ENCODE assay signal across 22 mouse cellular contexts in genomic region chr12:3812251-3812650, GRCm38 (mm10). TPM values are rescaled to one million over a fixed set of nuclear protein-coding genes. Genes with fewer than 3 reads are reported as not detected.
DNase-seq lines count a peak whose midpoint lies in the region; ATAC-seq and TF ChIP-seq lines count a peak whose summit lies in the region.
"Had no signal": no experiment of that assay in that cellular context is flagged by ENCODE, and none has a peak within 500 bp of the region (broad histone marks: within the 10 kb centered on the region; RNA-seq: fewer than 3 reads in every experiment).

No protein-coding gene starts in this region.

- peak overlapping the region; percentile 78 for H3K27ac ChIP-seq in gastrocnemius, adult 2 months
- 0 out of 2 replicates have a peak overlapping the region, but pooled peaks have one; percentile 29 for H3K27ac ChIP-seq in heart, embryonic 16.5 days (ENCODE audit: low read length)
- H3K27ac ChIP-seq in left cerebral cortex, adult 2 months = peak overlapping the region; percentile 9; the same call in 1 of the 2 replicates
- 0 out of 2 replicates have a peak overlapping the region, but pooled peaks have one; percentile 8 for H3K27ac ChIP-seq in stomach, postnatal 0 days (replicated peaks)
- H3K27ac ChIP-seq: hindbrain, embryonic 12.5 days; midbrain, embryonic 15.5 days had no signal

- 30% methylated on average over 6 of the region's 6 CpGs for WGBS in heart, embryonic 16.5 days
- 51% methylated on average over 6 of the region's 6 CpGs for WGBS in stomach, postnatal 0 days

- peaks cover 69% of the 10 kb centered on the region for H3K4me1 ChIP-seq in heart, embryonic 16.5 days (ENCODE audit: control insufficient read depth, insufficient read depth, low read length)
- H3K4me1 ChIP-seq in stomach, postnatal 0 days (replicated peaks; ENCODE audit: control insufficient read depth, insufficient read depth) = peaks cover 26% of the 10 kb centered on the region

- H3K36me3 ChIP-seq in heart, embryonic 16.5 days (ENCODE audit: control insufficient read depth, insufficient read depth) = no peaks in the 10 kb centered on the region
- H3K36me3 ChIP-seq in stomach, postnatal 0 days (ENCODE audit: control insufficient read depth, insufficient read depth, low read length) = no peaks in the 10 kb centered on the region
- H3K36me3 ChIP-seq: G1E; hindbrain, embryonic 12.5 days; midbrain, embryonic 15.5 days had no signal

- intact Hi-C loops in gastrocnemius, adult 2 months (cut with DNase I) = no loop called here
- intact Hi-C loops in heart, postnatal 25 days (cut with DNase I) = no loop called here
- intact Hi-C loops in left cerebral cortex, adult 2 months (cut with DNase I) = no loop called here
- intact Hi-C loops in left cerebral cortex, postnatal 36 days (cut with DNase I) = no loop called here

- TF ChIP-seq CTCF in gastrocnemius, adult 2 months (IDR thresholded peaks at IDR 0.05) = no peak
- TF ChIP-seq CTCF in left cerebral cortex, adult 2 months (IDR thresholded peaks at IDR 0.05) = no peak
- TF ChIP-seq CTCF in stomach, postnatal 0 days (IDR thresholded peaks at IDR 0.05; ENCODE audit: low read depth) = no peak

- no peak for ATAC-seq in heart, embryonic 16.5 days (replicated peaks; ENCODE audit: extremely low read depth, insufficient read depth, low FRiP score)
- no peak for ATAC-seq in stomach, postnatal 0 days (ENCODE audit: low FRiP score, low TSS enrichment)
- ATAC-seq: activated CD4-positive, CD25-positive, alpha-beta regulatory T cell, adult 4 months; forebrain, postnatal 0 days; midbrain, embryonic 15.5 days had no signal

- no peaks in the 10 kb centered on the region for H3K27me3 ChIP-seq in heart, embryonic 16.5 days (ENCODE audit: control insufficient read depth, insufficient read depth, low read length)
- no peaks in the 10 kb centered on the region for H3K27me3 ChIP-seq in stomach, postnatal 0 days (ENCODE audit: control insufficient read depth, insufficient read depth, low read length)
- H3K27me3 ChIP-seq: hindbrain, embryonic 12.5 days; midbrain, embryonic 15.5 days had no signal

- DNase-seq in gastrocnemius, adult 2 months = peak; percentile 36
- no peak for DNase-seq in gastrocnemius, adult 18-20 months (ENCODE audit: low spot score)
- DNase-seq in heart, postnatal 25 days (ENCODE audit: low spot score) = no peak
- DNase-seq in left cerebral cortex, adult 2 months (ENCODE audit: extremely low spot score in 1 of 2, low spot score in 2 of 2) = no peak
- DNase-seq in left cerebral cortex, postnatal 36 days (ENCODE audit: low spot score in 2 of 2) = no peak
- DNase-seq in stomach, postnatal 0 days (ENCODE audit: low spot score) = no peak
- DNase-seq: adrenal gland, postnatal 10 days; cerebellum, adult 9-10 months; forebrain, postnatal 0 days; kidney, adult 18-20 months; left cerebral cortex, postnatal 4 days; lung, adult 18-20 months; lung, postnatal 14 days; right cerebral cortex, postnatal 4 days; thymus, postnatal 14 days had no signal

- no peak for TF ChIP-seq EP300 in stomach, postnatal 0 days (optimal IDR thresholded peaks at IDR 0.05)

- H3K4me3 ChIP-seq in gastrocnemius, adult 2 months = peak overlapping the region; percentile 38
- no peak overlapping the region for H3K4me3 ChIP-seq in heart, embryonic 16.5 days (ENCODE audit: low read length)
- no peak overlapping the region for H3K4me3 ChIP-seq in left cerebral cortex, adult 2 months
- no peak overlapping the region for H3K4me3 ChIP-seq in stomach, postnatal 0 days (ENCODE audit: low read depth, low read length)
- H3K4me3 ChIP-seq: hindbrain, embryonic 12.5 days; midbrain, embryonic 15.5 days; myocyte had no signal

- no peaks in the 10 kb centered on the region for H3K9me3 ChIP-seq in heart, embryonic 16.5 days (replicated peaks; ENCODE audit: control insufficient read depth, low read length)
- H3K9me3 ChIP-seq in stomach, postnatal 0 days (ENCODE audit: control insufficient read depth, low read length) = no peaks in the 10 kb centered on the region
- H3K9me3 ChIP-seq: hindbrain, embryonic 12.5 days; midbrain, embryonic 15.5 days had no signal

- 0 out of 2 replicates have a peak overlapping the region, but pooled peaks have one; percentile 7 for H3K9ac ChIP-seq in heart, embryonic 16.5 days (ENCODE audit: low read length)
- H3K9ac ChIP-seq in stomach, postnatal 0 days (ENCODE audit: low read length) = no peak overlapping the region
- H3K9ac ChIP-seq: forebrain, postnatal 0 days; hindbrain, embryonic 12.5 days; midbrain, embryonic 15.5 days had no signal

- H3K4me2 ChIP-seq in heart, embryonic 16.5 days (ENCODE audit: low read depth, low read length) = no peak overlapping the region
- no peak overlapping the region for H3K4me2 ChIP-seq in stomach, postnatal 0 days (replicated peaks; ENCODE audit: low read depth)
- H3K4me2 ChIP-seq: hindbrain, embryonic 12.5 days; liver, embryonic 11.5 days; midbrain, embryonic 15.5 days had no signal

RNA-seq across cellular contexts. Expression of gene Dnmt3a, which starts 6.4 kb away (rescaled TPM):
- total RNA-seq in gastrocnemius, adult 2 months (2021) = 10 to 100 TPM; 57.5 to 97.5 TPM
- total RNA-seq in gastrocnemius, adult 18-20 months (2021) = 10 to 100 TPM; 54.6 to 62.0 TPM
- polyA plus RNA-seq in heart, embryonic 16.5 days (2015; fragmentation: Nextera tagmentation; extraction: Ambion mirVana) = 55.1 and 82.6 TPM in 2 replicates
- 10 to 100 TPM; 85.3 to 95.1 TPM for total RNA-seq in heart, postnatal 25 days (2021)
- total RNA-seq in left cerebral cortex, adult 2 months (2021) = 100 to 1,000 TPM in 1 of 2 experiments, 10 to 100 TPM in 1; 99.8 to 116 TPM
- 100 to 1,000 TPM; 100 to 124 TPM for total RNA-seq in left cerebral cortex, postnatal 36 days (2021)
- polyA plus RNA-seq in stomach, postnatal 0 days (2015; fragmentation: Nextera tagmentation; extraction: Ambion mirVana) = 29.7 and 44.0 TPM in 2 replicates

Comparison
In these comparisons a context has a peak if more than half of its experiments do, and no peak if none do; other contexts are left out.
1. H3K27ac ChIP-seq: peak in every context shown above with its lines; median percentile 78 in gastrocnemius, adult 2 months; 29 in heart, embryonic 16.5 days; 9 in left cerebral cortex, adult 2 months; 8 in stomach, postnatal 0 days.